Mouse (Mus musculus) megakaryocyte progenitor cell, adult 5-6 weeks (primary cell): ENCODE results near the gene Wsb1. TPM values are rescaled to one million over a fixed set of nuclear protein-coding genes. Genes with fewer than 3 reads are reported as not detected.
A peak's percentile ranks its signal among the peaks of the same experiment; 100 is the strongest.

Experiments used
- ATAC-seq: replicated peaks from 2 replicates; pipeline ENCODE4 v1.8.0; 2016; ENCODE audit warnings: mild to moderate bottlenecking, moderate TSS enrichment, inconsistent platforms; ENCODE audit not compliant: poor library complexity
- total RNA-seq, 2 experiments: library from RNA; stranded (forward) in 1 of 2; stranded (reverse) in 1 of 2; fragments of 157-497, 149-512 nt in 1 of 2; fragments of 200-1000 nt in 1 of 2; gene quantifications; 2 replicates each; pipeline versions ENCODE4 v1.2.3 to v1.2.4; 2015 to 2017

The Wsb1 gene
- total RNA-seq, 2 experiments from 2014 or later, result 129 to 216 TPM

DNA sequence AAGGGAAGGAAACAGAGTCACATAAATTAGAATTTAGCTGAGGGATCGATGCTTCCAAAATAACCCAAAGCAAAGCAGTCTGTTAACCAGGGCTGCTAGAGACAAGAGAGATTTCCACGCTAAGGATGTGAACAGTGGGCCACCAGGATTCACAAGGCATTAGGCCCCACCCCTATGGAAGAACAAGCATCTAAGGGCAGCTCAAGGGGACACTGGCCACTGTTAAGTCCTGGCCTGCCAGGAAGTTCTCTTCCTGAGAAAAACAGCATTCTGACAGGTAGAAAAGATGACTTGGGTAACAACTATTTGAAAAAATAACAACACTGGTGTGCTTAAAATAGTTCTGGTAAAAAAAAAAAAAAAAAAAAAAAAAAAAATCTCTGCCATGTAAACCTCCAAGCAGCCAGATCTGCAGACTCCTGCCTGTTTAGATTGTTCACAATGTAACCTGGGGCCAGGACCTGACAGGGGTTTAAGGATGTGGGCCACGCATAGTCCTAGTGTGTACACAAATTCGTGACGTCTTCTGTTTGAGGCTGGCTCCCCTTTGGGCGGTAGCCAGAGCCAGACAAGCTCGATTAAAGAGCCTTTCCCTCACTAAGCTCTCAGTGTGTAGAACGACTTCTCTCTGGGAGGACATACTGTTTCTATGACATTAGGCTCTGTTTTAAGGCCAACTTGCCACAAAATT is 35.4 kb downstream of the Wsb1 start:
- no peak for ATAC-seq

- no peak for ATAC-seq
Observed at GRCm38 (mm10) chr11:79218061-79218460, 36.4 kb downstream of the Wsb1 start.

DNA sequence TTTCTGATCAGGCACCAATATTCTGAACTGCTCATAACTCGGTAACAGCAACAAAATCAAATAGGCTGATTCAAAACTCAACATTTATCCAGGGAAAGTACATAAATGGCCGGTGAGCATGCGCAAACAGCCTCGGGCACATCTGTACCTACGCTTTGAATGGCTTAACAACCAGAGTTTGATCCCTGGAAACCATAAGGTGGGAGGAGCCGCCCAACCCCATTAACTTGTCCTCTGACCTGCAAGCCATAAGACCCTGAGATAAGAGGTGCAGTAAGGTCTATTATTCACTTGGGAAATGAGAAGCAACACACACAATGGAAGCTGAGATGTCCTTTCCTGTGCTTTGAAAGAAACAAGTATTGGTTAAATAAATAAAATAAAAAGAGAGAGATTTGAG is 37.3 kb downstream of the Wsb1 start:
- ATAC-seq, result no peak

- ATAC-seq, result no peak
Observed at GRCm38 (mm10) chr11:79215539-79215938, 38.9 kb downstream of the Wsb1 start.

DNA sequence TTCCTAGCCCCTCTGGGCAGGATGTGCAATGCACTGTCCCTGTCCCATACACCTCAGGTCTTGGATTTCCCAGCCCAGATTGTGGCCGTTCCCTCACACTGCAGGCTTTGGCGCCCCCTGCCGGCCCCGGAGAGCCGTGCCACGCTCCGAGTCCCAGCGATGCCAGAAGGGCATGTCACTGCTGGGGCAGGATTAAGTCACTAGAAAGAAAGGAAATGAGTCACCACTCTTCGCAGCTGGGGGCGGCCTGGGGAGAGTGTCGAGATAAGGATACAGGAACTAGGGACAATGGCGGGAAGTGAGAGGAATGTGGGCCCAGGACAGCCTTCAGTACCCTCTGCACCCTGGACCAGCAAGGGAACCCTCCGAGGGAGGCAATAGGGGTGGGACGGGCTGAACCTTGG is 40.5 kb downstream of the Wsb1 start:
- peak; percentile 99 for ATAC-seq

GRCm38 (mm10) chr11:79209882-79210471 is 44.5 kb downstream of the Wsb1 start:
- no peak for ATAC-seq

DNA sequence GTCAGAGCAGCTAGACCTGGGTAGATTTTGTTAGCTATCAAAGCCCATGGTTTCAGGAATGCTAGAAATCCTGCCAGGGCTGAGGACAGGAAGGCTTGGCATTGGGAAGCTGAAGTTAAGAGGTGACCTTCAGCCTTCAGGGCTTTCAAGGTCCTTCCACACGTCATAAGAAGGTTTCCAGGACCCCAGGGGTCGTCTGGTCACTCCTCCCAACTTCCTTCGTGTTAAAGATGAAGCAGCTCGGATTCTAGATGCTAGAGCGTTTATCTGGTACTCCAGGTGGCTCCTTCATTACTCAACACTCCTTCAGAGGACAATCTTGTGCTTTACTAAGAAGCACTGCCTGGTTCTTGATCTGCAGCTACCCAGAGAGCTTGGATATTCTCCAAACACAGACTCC is 45.4 kb downstream of the Wsb1 start:
- no peak for ATAC-seq

DNA sequence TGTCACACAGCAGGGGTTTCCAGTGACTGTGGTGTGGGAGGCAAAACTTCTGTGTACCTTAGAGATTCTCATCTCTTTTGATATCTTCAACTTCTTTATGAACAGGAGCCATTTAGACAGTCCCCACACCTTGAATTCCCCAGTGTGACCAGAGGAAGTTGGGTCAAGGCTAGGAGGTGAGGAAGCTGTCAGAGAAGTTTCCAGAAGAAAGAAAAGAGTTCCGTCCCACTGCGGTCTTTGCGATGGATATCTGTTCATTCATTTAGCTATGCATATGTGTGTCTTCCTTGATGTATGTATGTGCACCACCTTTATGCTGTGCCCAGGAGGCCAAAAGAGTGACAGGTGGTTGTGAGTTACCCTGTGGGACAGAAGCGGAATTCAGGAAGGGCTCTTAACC is 46.0 kb downstream of the Wsb1 start:
- no peak for ATAC-seq

GRCm38 (mm10) chr11:79207691-79208090 is 46.8 kb downstream of the Wsb1 start:
- peak; percentile 39; the same call in 1 of the 2 replicates for ATAC-seq

GRCm38 (mm10) chr11:79204444-79204843 is 50.0 kb downstream of the Wsb1 start:
- no peak for ATAC-seq

DNA sequence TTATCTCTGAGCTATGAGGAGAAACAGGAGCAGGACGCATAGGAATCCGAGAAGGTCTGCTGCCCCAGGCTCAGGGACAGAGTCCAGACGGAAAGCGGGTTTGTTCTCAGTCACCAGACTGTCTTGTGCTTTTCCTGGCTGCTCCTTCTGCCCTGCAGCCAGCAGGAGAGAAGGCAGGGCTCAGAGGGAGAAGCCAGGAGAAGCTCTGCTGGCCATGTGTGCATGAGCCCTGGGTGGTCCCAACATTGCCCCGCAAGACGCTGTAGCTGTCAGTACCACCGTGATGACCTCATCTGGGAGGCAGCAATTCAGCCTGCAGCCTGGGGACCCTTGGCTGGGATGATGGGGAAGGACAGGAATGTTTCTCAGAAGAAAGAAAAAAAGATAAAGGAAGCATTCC is 54.0 kb downstream of the Wsb1 start:
- ATAC-seq, result no peak

DNA sequence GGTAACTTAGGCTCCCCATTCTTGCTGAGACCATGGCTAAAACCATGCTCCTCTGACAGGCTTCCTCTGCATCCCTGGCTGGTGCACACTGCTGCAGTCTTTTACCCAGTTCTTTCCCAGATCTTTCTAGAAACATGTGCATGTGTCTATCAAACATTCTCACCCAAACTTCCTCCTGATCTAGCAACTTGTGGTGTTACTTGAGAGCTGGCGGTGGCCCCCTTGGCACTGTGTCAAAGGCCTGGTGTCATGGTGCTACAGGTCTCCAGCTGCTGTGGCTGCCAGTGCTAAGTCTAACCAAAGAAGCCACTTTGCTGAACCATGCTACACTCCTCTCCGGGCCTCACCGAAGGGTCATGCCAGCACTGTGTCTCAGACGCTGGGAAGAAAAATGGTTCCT is 55.9 kb downstream of the Wsb1 start:
- 0 out of 2 replicates have a peak, but pooled peaks have one; percentile 26 for ATAC-seq

DNA sequence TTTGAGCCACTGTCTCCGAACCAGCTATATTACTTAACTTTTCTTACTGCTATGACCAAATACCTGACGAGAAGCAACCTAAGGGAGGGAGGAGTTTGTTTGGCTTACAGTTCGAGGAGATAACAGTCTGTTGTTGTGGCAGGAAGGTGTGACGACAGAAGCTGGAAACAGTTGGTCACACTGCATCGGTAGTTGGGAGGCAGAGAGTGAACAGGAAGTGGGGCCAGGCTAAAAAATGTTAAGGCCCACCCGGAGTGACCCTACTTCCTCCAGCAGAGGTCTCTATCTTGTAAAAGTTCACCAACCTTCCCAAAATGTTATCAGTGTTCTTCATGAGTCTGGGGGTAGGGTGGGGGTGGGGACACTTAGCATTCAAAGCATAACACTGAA is 56.6 kb downstream of the Wsb1 start:
- ATAC-seq, result peak; percentile 46

GRCm38 (mm10) chr11:79196876-79197845 is 57.3 kb downstream of the Wsb1 start:
- no peak for ATAC-seq

DNA sequence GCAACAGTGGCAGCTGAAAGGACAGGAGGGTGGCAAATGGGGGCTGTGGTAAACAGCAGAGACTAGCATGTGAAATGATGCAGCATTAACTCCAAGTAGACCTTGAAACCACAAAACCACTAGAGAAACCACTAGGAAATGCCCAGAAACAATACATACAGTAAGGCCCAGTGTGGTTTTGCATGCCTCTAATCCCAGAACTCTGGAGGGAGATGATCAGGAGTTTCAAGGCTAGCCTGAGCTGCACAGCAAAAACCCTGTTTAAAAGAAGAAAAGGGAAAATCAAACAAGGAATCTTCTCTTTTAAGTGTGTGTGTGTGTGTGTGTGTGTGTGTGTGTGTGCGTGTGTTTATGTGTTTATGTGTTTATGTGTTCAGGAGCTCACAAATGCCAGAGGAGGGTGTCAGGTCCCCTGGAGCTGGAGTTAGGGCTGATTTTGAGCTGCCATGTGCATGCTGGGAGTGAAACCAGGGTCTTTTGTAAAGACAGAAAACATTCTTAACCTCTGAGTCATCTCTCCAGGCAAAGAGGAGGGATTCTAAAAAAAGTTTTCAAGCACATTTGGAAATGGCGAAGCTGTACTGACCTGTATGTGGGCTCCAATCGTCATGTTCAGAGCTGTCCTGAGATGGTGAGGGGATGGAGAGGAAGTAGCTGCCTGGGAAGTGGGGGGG is 58.1 kb downstream of the Wsb1 start:
- no peak for ATAC-seq

DNA sequence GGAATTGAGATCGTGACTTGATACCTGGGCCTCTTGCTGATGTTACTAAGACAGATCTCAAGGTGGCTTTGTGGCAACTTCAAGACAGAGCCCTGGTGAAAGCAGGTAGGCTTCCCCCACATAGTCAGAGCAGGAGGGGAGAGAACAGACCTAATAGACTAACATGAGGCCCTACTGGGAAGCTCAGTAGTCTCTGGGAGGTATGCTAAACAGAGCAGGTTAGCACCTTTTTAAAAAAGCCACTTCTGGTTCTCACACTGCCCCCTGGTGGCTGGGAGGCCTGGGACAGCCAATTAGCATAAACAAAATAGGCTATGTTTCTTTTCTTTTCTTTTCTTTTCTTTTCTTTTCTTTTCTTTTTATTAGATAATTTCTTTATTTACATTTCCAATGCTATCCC is 62.3 kb downstream of the Wsb1 start:
- 0 out of 2 replicates have a peak, but pooled peaks have one; percentile 34 for ATAC-seq

- ATAC-seq, result no peak
Observed at GRCm38 (mm10) chr11:79191214-79191613, 63.3 kb downstream of the Wsb1 start.

- ATAC-seq, result no peak
Observed at GRCm38 (mm10) chr11:79190257-79190656, 64.2 kb downstream of the Wsb1 start.
